Mouse (Mus musculus): ENCODE measurements around the gene Sipa1.
A peak's percentile ranks its signal among the peaks of the same experiment; 100 is the strongest.
"Not testable (repeated sequence)": the region's sequence is repeated elsewhere in the genome, so short reads cannot be mapped to it uniquely, and the experiment has no call there.

The Sipa1 gene

DNA sequence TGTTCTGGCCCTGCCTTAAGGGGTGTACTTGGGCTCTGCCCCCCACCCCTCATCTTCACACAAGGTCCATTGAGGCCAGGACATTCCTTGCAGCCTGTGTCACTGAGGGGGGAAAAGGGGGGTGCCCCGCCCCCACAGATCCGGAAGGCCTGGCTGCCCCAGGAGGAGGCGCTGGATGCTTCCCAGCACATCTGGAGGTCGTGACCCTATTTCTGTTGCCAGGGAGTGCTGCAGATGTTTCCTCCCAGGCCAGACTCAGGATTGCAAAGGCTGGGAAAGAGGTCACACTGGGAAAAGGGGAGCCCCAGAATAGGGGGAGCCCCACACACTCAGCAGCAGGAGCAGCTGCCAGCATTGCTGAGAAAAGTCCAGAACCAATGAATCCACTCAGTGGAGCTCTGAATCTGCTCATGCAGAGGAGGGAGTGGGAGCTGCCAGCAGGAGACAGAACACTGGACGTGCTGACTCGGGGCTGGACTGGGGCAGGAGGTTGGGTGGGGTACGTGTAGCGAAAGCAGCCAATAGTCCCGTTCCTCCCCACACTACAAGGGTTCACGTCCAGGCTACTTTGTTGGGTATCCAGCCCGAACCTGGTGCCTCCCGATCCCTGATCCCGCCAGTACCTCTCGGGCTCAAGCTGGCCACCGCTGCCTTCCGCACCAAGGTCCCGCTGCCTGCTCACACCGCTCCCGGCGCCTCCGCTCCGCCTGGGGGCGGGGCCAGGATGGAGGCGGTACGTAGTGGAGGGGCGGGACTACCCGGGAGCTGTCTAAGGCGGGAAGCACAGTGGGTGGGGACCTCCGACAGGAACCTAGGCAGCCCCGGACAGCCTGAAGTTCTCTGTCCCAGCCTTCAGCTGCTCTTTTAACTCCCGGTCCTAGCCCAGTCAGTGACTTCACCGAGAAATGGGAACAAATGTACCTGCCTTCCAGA lies at the start of gene Sipa1:
Gene Sipa1, minus strand, starts transcription at position 727 of the 933 bp plus-strand sequence.
- peak; percentile 58 for DNase-seq

DNA sequence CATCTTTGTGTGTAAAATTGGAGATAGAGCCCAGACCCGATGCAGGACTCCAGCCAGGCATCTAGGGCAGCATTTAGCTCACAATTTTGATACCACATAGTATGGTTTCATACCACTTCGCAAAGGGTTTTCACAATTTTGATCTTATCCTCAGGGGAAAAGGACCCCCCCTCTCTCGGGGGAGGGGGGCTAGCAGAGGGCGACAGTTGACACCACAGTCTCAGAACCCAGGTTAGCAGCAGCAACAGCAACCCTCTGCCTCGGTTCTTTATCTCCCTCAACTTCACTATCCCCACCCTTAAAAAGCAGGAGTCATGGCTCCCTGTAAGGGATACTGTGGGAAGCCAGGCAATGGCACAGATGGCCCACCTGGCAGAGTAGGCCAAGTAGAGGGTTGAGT lies 49.7 kb upstream of the Sipa1 start:
- DNase-seq: no peak

DNA sequence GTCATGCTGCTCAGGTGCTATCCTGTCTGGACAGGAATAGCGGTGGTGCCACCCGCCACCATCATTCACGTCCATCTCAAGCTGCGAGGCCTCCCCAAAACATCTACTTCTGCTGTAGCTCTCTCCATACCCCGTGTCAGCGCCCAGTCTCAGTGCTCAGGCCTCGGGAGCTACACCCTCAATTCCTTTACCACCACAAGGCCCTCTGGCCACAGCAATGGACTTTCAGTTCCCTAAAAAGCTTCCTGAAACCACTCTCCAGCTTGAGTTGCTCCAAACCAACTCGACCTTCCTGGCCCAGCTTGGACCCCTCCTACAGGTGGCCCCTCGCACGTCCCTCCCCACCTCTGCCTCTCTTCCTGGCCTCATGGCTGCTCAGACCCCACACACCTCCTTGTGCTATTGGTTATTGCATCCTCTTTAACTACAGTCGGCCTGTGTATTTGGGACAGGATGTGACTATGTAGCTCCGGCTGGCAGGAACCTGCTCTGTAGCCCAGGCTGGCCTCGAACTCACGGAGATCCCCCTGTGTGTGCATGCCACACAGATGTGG lies 48.5 kb upstream of the Sipa1 start:
- DNase-seq: no peak

DNA sequence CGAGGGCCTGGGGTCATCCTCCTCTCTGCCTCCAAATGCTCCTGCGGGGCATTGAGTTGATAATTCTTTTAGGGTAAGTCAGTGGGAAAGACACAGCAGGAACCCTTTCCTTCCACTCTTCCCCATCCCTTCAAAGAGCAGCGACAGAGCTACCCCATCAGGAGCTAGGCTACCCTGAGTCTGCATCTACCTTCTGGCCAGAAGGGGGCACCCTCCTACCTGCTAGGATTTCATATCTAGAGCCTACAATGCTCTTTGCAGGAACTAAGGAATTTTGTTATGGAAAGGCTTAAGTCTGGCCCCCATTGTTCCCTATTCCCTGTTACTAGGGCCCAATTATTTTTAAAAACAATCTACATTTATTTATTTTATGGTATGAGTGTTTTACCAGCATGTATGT lies 47.7 kb upstream of the Sipa1 start:
- peak; percentile 86 for DNase-seq

DNA sequence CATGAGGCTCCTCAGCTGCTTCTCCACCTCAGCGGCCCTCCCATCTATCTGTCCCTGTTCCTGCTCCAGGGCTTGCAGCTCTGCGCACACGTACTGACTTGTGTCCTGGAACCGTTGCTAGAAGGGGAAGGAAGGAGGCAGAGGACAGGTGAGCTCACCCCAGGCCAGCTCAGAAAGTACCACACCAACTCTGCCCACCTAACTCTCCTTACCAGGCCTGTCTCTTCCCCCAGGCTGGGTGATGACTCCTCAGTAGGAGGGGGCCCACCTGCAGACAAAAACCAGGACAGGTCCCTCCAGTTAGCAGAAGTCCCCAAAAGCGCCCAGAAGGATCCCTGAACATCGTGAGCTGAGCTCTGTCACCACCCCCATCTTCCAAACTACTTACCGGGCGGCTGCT lies 47.1 kb upstream of the Sipa1 start:
- DNase-seq: no peak

DNA sequence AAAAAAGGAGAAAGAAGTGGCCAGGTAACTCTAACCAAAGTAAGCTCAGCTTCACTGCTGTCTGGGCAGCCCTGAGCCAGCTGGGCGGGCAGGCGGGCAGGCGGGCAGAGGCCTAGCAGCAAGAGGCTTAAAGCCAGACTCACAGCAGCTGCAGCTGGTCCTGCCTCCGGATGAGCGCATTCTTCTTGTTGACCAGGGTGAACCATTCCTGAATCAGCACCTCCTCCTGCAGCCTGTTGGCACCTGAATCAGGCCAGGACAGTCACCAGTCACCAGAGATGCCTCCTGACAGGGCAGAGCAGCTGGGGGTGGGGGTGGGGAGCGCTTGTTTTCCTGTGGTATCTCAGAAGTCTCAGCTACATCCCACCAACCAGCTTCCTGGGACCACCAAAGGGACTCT lies 46.6 kb upstream of the Sipa1 start:
- DNase-seq: no peak

DNA sequence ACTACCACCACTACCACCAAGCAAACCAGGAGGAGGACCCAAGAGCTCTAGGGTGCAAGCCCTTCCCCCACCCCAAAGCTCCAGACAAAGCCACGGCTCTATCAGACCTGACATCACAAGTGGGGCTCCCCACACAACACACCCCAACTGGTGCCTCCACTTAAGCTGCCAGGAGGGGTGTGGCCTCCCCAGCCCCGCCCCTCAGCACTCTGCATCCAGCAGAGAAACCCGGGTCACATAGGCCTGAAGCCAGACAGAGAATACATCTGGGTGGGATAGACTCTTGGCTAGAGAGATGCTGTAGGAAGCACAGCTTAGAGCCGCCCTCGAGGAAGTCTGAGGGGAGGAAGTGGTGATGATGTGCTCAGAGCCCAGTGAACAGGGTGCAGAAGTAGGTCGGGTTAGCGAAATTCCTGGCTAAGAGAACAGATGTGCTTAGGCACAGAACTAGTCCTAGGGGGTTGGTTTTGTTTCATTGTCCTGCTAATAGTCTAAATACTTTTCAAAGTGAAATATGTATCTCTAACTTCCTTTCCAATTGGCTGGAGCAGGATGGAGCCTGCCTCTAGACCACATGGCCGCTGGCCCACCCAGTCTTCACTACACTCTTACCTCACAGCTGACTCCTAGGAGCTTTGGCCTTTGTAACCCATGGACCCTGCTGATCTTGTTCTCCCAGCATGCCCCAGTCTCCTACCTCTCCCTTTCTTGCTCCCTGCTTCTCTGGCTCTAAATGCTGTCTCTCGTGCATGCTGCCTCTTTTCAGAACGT lies 41.5 kb upstream of the Sipa1 start:
- DNase-seq: no peak

DNA sequence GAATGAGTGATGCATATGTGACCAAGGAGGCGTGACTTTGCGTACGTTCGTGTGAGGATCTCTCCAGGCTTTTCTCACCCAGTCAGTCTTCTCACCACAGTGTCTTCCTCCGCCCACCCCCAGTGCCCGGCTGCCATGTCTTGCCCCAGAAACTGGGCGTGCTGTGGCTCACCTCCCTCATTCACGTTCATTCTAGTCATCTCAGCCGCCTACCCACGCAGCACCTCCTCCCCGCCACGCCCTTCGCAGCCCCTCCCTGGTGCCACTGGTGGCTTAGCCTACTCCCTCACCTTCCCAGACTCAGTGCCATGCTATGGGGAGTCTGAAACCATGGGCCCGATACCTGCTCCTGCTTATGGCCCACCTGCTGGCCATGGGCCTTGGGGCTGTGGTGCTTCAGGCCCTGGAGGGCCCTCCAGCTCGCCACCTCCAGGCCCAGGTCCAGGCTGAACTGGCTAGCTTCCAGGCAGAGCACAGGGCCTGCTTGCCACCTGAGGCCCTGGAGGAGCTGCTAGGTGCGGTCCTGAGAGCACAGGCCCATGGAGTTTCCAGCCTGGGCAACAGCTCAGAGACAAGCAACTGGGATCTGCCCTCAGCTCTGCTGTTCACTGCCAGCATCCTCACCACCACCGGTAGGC lies 40.8 kb upstream of the Sipa1 start, which contains the start of gene Kcnk7:
Gene Kcnk7, plus strand, starts transcription at position 205 of the 638 bp plus-strand sequence.
- no peak for DNase-seq

DNA sequence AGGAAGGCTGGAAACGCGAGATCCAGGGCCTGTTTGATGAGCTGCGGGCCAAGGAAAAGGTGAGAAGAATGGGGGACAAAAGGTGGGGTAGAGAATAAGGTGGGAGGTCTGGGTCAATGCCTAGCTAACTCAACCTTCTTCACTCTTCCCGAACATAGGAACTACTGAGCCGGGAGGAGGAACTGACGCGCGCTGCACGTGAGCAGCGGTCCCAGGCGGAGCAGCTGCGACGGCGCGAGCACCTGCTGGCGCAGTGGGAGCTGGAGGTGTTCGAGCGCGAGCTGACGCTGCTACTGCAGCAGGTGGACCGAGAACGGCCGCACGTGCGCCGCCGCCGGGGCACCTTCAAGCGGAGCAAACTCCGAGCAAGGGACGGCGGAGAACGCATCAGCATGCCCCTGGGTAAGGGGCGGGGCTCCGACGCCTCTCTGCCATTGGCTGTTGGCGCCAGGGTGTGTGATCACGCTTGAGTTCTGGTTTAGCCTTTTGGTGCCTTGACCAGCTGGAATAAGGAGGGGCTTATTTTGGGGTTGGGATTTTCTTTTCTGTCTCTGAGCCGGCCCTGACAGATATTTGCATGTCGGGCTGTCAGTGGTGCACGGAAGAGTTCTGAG lies 32.4 kb upstream of the Sipa1 start:
- DNase-seq: no peak

DNA sequence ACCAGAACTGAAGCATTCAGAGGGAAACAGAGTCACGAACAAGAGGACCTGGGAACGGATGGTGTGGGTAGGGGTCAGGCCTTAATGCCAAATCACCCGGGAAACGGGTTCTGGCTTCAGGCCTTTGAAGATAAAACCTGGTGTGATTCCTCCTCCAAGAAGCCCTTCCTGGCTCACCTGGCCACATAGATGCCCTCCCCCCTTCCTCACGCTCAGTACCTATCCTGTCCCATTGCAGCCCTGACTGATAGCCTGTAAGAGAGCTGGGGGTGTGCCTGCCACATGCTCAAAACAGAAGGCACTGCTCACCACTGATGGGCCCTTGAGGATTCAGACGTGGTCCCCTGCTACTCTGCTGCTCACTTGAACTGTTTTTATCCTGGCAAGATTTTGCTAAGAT lies 30.3 kb upstream of the Sipa1 start:
- DNase-seq: no peak

DNA sequence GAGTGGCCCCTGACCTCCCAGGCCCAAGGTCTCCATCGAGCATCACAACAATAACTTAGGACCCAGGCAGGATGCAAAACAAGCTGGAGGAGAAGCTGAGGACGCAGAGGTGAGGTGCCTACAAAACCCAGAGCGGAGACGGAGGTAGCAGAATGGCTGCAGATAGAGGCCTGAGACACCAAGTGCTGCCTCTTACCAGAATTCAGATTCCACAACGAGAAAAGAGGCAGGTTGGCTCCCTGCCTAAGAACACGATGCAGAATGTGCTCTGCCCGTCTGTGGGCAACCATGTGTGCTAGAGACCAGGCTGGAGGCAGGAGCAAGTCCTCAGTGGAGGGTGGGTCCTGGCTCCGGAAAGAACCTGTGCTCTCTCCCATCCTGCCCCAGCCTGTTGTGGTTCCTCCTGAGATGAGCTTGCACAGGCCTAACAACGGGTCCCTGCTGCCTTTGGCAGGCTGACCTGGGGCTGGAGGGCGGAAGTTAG lies 29.4 kb upstream of the Sipa1 start:
- no peak for DNase-seq

DNA sequence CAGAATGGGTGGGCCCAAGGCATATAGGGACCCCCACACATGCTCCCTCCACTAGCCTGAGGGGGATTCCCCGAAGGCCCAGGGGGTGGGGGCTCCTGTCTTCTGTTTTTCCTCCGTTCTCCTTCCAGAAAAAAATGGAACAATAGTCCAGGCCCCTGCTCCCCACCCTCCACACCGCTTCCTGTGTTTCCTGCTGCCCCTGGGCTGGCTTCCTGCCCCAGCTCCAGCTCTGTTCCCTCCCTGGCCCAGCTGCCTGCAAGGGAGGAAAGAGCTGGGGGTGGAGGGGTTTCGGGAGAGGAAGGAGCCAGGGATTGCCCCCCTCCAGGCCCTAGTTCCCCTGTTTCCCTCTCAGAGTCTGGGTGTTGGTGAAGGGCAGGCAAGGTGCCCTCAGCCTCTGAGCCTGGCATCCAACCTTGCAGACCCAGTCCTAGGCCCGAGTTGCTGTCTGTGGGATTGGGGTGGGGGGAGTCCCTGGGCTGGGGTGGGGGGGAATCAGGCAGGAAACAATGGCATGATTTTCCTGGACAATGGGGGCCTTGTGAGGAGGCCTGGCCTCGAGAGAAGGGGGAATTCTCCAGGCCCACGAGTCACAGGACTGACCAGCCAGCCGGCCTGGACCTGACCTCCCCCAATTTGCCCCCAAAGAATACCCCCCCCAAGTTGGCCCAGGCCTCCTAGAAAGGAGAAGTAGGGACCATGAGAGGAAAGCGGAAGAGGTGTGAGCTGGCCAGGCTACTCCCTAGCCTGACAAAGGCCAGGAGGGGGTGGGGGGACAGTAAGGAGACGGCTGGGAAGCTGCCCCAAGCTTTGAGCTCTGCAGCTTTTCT lies 28.8 kb upstream of the Sipa1 start:
- no peak for DNase-seq

DNA sequence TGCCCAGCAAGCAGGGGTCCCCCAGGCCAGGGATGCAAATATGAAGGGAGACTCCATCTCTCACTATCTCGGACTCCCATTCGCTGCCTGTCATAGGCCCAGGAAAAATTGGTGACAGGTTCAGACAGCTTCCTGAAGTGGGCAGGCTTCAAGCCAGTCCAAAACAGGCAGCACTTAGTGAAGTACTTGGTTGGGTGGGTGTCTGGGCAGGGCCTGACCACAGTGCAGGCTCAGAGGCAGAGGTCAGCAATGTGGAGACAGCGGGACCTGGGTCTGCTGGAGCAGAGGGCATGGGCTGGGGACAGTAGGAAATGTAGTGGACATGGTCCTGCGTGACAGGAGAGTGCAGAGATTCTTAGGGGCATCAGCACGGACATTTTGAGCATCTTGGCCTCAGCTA lies 28.1 kb upstream of the Sipa1 start:
- no peak for DNase-seq

DNA sequence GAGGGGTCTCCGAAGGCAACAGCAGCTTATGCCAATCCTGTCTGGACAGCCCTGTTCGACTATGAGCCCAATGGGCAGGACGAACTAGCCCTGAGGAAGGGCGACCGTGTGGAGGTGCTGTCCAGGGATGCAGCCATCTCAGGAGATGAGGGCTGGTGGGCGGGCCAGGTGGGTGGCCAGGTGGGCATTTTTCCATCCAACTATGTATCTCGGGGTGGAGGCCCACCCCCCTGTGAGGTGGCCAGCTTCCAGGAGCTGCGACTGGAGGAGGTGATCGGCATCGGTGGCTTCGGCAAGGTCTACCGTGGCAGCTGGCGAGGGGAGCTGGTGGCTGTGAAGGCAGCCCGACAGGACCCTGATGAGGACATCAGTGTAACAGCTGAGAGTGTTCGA lies 26.8 kb upstream of the Sipa1 start:
- peak; percentile 65 for DNase-seq

DNA sequence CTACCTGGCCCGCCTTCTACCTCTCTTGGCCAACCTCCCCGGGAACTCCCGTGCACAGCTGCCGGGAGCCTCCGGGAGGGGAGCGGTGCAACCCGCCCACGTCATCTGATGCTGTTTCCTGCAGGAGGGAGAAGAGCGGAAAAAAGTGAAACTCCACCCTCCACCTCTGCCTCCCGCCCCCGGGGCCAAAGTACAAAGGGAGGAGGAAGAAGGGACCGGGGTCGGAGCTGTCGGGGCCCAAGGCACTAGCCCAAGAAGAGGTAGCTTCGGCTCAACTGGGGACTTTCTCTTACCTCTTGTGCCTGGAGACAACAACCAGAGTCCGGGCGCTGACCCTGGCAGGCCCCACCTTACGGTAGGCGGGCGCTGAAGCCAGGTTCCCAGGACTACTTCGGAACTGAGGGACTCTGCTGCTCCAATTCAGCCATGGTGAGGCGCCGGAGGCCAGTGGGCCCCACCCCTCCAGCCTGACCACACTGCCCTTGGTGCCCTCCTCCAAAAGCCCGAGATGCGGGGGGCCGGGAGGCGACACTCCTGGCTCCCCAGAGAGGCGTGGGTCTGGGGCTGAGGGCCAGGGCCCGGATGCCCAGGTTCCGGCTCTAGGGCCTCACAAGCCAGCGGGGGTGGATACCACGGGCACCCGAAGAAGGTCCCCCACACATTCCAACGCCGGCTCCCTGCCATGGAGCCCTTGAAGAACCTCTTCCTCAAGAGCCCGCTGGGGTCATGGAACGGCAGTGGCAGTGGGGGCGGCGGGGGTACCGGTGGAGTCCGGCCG lies 26.2 kb upstream of the Sipa1 start:
- peak; percentile 78 for DNase-seq

DNA sequence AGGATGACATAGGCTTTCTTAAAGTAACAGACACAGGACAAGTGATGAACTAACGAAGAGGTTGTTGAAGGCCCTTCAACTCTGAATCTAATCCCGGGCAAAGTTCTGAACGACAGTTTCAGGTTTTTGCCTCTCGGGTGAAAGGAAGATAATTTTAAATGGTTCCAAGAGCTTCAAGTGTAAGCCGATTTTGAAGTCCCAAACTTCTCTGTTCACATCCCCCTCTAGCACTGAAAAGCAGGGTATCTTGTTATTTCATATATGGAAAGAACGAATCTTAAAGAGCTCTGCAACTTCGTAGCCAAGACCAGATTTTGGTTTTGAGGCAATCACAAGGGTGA lies 25.6 kb upstream of the Sipa1 start:
- DNase-seq: no peak

DNA sequence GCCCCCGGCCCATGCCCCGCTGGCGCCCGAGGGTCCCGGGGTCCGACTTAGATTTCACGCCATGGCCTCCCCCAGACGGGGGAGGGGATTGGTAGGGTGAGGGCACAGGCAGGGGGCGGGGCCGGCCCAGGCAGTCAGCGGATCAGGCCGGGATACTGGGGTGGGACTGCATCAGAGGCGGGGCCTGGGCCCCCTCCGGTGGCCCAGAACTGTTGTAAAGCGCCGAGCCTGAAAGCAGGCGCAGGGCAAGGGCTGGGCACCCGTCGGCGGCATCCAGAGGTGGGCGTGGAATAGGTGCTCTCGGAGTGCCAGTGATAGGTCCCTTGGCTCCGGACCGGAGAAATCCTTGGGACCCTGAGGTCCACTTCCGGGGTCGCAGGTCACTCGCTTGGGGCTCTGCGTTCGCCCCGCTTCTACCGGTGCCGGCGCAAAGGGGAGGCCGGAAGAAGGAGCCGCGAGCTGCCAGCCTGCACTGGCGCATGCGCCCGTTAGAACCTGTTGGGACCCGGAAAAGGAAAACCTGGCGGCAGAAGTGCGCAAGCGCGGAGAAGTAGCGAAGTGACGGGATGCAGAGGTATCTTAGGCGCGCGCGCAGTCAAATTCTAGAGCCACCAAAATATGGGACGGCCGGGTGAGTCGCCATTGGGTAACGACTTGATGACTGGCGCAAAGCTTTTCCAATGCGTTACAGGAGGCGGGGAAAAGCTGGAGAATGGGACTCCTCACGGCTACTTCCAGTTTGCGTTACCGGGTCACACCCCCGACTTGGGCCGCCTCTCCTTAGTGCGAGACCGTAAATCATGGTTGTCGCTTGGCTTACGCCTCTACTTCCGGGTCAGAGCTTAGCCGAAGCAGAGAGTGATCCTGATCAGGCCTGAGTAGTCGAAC lies 24.9 kb upstream of the Sipa1 start, which contains the start of the genes Map3k11 and Pcnx3:
Gene Map3k11, plus strand, starts transcription at position 543 of the 888 bp plus-strand sequence.
Gene Pcnx3, minus strand, starts transcription at position 709 of the 888 bp plus-strand sequence.
- peak; percentile 98 for DNase-seq

DNA sequence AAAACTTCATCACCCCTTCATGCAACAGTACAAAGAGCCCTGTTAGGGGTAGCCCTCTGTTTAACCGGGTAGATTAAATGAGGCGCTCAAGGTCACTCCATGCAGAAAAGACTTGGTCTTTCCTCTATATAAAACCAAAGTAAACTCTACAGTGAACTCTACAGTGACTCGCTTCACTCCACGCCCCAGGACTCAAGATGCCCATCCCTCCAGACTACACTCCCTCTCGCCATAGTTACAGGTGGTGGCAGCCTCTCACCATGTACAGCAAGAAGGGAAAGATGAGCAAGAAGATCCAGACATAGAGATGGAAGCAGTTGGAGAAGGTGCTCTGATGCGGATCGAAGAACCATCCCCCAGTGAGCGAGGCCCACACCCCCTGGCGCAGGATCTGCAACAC lies 24.2 kb upstream of the Sipa1 start:
- DNase-seq: no peak

DNA sequence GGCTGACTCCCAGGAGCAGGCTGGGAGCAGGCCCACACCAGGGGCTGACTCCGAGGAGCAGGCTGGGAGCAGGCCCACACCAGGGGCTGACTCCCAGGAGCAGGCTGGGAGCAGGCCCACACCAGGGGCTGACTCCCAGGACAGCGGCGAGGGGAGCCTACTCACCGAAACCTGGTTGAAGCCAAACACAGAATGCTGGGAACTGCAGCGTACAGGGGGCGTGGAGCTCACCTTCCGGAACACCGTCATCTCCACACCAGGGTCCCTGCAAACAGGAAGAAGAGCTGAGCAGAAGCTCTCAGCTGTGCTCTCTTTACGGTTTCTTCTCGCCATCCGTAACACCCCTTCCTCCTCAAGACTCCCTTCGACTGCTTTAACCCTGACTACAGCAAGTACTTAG lies 23.4 kb upstream of the Sipa1 start:
- DNase-seq: not testable (repeated sequence)

DNA sequence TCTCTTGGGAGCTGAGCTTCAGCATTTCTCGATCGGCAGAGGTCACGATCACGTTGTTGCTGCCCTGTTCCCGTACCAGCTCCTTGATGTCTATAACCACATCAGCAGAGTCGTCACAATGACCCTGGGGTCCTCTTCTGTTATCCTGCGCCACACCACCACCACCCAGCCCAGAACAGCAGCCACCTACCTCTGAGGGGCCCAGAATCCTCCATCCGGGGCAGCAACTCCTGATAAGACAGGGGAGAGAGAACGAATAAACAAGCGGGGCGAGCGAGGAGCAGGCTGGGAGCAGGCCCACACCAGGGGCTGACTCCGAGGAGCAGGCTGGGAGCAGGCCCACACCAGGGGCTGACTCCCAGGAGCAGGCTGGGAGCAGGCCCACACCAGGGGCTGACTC lies 22.9 kb upstream of the Sipa1 start:
- DNase-seq: no peak

Data from cerebellum, adult 9-10 months (tissue).